Mouse (Mus musculus) urinary bladder, postnatal 10 days (tissue): Measurements from ENCODE around the gene Gm5795.
"Not testable (repeated sequence)": the region's sequence is repeated elsewhere in the genome, so short reads cannot be mapped to it uniquely, and the experiment has no call there.

ENCODE experiments used
- DNase-seq: peaks from one replicate; pipeline ENCODE4 v3.0.0; 2022; ENCODE audit warnings: low spot score

Gm5795 gene

GRCm38 (mm10) chr14:3187955-3188354, at the start of gene Gm5795:
Gm5795 (plus strand) TSS chr14:3188255.
- not testable (repeated sequence) for DNase-seq

GRCm38 (mm10) chr14:3208272-3209152, 20.5 kb downstream of the Gm5795 start, which contains the start of gene D830030K20Rik:
D830030K20Rik (plus strand) TSS chr14:3208488.
- peak; percentile 7 for DNase-seq

GRCm38 (mm10) chr14:3209367-3209766, 21.3 kb downstream of the Gm5795 start:
- DNase-seq = not testable (repeated sequence)
